In genomic region chr10:30749807-30750206, GRCm38 (mm10) we compare ENCODE assay signal across 15 mouse cellular contexts. TPM values are rescaled to one million over a fixed set of nuclear protein-coding genes. Genes with fewer than 3 reads are reported as not detected.
DNase-seq lines count a peak whose midpoint lies in the region; ATAC-seq and TF ChIP-seq lines count a peak whose summit lies in the region.
"Had no signal": no experiment of that assay in that cellular context is flagged by ENCODE, and none has a peak within 500 bp of the region (broad histone marks: within the 10 kb centered on the region; RNA-seq: fewer than 3 reads in every experiment).

No protein-coding gene starts in this region.

- peak; percentile 95 for ATAC-seq in liver, postnatal 0 days
- peak; percentile 77; the same call in 1 of the 2 replicates for ATAC-seq in stomach, embryonic 16.5 days (ENCODE audit: insufficient read depth, low FRiP score)
- ATAC-seq: forebrain, embryonic 15.5 days had no signal

- peak overlapping the region; percentile 91 for H3K27ac ChIP-seq in liver, postnatal 0 days (ENCODE audit: low read depth)
- no peak overlapping the region for H3K27ac ChIP-seq in stomach, embryonic 16.5 days (ENCODE audit: low read length)
- H3K27ac ChIP-seq: embryonic facial prominence, embryonic 12.5 days; forebrain, embryonic 15.5 days; hindbrain, embryonic 12.5 days; limb, embryonic 12.5 days had no signal

- H3K9me3 ChIP-seq in erythroblast, embryonic 14.5 days (ENCODE audit: control insufficient read depth, low read length): peaks cover 5% of the 10 kb centered on the region; the same call in 1 of the 2 replicates
- H3K9me3 ChIP-seq in liver, postnatal 0 days (ENCODE audit: low read length): no peaks in the 10 kb centered on the region
- no peaks in the 10 kb centered on the region for H3K9me3 ChIP-seq in stomach, embryonic 16.5 days (replicated peaks; ENCODE audit: control insufficient read depth, low read length)
- H3K9me3 ChIP-seq: embryonic facial prominence, embryonic 12.5 days; forebrain, embryonic 15.5 days; hindbrain, embryonic 12.5 days; limb, embryonic 12.5 days had no signal

- no peak for TF ChIP-seq CTCF in liver, postnatal 0 days (IDR thresholded peaks at IDR 0.05; ENCODE audit: low read depth)

- H3K27me3 ChIP-seq in erythroblast, embryonic 14.5 days (ENCODE audit: control insufficient read depth): no peaks in the 10 kb centered on the region
- H3K27me3 ChIP-seq in liver, postnatal 0 days (ENCODE audit: insufficient read depth, low read length): no peaks in the 10 kb centered on the region
- H3K27me3 ChIP-seq in stomach, embryonic 16.5 days (ENCODE audit: control insufficient read depth, insufficient read depth, low read length): no peaks in the 10 kb centered on the region
- H3K27me3 ChIP-seq: embryonic facial prominence, embryonic 12.5 days; forebrain, embryonic 15.5 days; hindbrain, embryonic 12.5 days; limb, embryonic 12.5 days had no signal

- peak; percentile 46 for DNase-seq in spleen, adult 12 weeks (ENCODE audit: low spot score)
- no peak for DNase-seq in spleen, adult 18-20 months
- peak; percentile 37 for DNase-seq in liver, postnatal 0 days
- no peak for DNase-seq in cerebellum, postnatal 4 days (ENCODE audit: low spot score in 2 of 2)
- DNase-seq in right cerebral cortex, postnatal 10 days (ENCODE audit: low spot score in 2 of 2): no peak
- DNase-seq: cerebellum, adult 9-10 months; kidney, adult 9 months; layer of hippocampus, adult 9-11 months had no signal

- H3K4me3 ChIP-seq in erythroblast, embryonic 14.5 days (replicated peaks): peak overlapping the region; percentile 45
- H3K4me3 ChIP-seq in liver, postnatal 0 days (ENCODE audit: low read depth, low read length): no peak overlapping the region
- H3K4me3 ChIP-seq in stomach, embryonic 16.5 days (replicated peaks; ENCODE audit: low read length): no peak overlapping the region
- H3K4me3 ChIP-seq: embryonic facial prominence, embryonic 12.5 days; forebrain, embryonic 15.5 days; hindbrain, embryonic 12.5 days; limb, embryonic 12.5 days had no signal

- peak; percentile 99 for TF ChIP-seq EP300 in liver, postnatal 0 days (IDR thresholded peaks at IDR 0.05; ENCODE audit: low read depth)

- 46% methylated on average over 4 of the region's 4 CpGs for WGBS in liver, postnatal 0 days (ENCODE audit: insufficient replicate concordance)
- WGBS in stomach, embryonic 16.5 days: 86% methylated on average over 4 of the region's 4 CpGs

- peak overlapping the region; percentile 53 for H3K4me2 ChIP-seq in liver, postnatal 0 days (ENCODE audit: low read depth, low read length)
- no peak overlapping the region for H3K4me2 ChIP-seq in stomach, embryonic 16.5 days (ENCODE audit: low read depth, low read length)
- H3K4me2 ChIP-seq: embryonic facial prominence, embryonic 12.5 days; forebrain, embryonic 15.5 days; hindbrain, embryonic 12.5 days; limb, embryonic 12.5 days; midbrain, embryonic 11.5 days had no signal

- peaks cover 75% of the 10 kb centered on the region for H3K36me3 ChIP-seq in erythroblast, embryonic 14.5 days (ENCODE audit: control insufficient read depth)
- no peaks in the 10 kb centered on the region for H3K36me3 ChIP-seq in liver, postnatal 0 days (replicated peaks; ENCODE audit: insufficient read depth, low read length)
- no peaks in the 10 kb centered on the region for H3K36me3 ChIP-seq in stomach, embryonic 16.5 days (ENCODE audit: control insufficient read depth, insufficient read depth, low read length)
- H3K36me3 ChIP-seq: embryonic facial prominence, embryonic 12.5 days; hindbrain, embryonic 12.5 days; limb, embryonic 12.5 days had no signal

- no peak overlapping the region for H3K9ac ChIP-seq in liver, postnatal 0 days (replicated peaks)
- H3K9ac ChIP-seq in stomach, embryonic 16.5 days (ENCODE audit: low read length): no peak overlapping the region
- H3K9ac ChIP-seq: embryonic facial prominence, embryonic 12.5 days; forebrain, embryonic 15.5 days; hindbrain, embryonic 12.5 days; limb, embryonic 12.5 days had no signal

- H3K4me1 ChIP-seq in erythroblast, embryonic 14.5 days (ENCODE audit: control insufficient read depth): peaks cover 96% of the 10 kb centered on the region
- H3K4me1 ChIP-seq in liver, postnatal 0 days (ENCODE audit: insufficient read depth): peaks cover 35% of the 10 kb centered on the region
- 0 out of 2 replicates have a peak, but pooled peaks cover 2% of the 10 kb centered on the region for H3K4me1 ChIP-seq in stomach, embryonic 16.5 days (ENCODE audit: control insufficient read depth, insufficient read depth, low read length)
- H3K4me1 ChIP-seq: embryonic facial prominence, embryonic 12.5 days; hindbrain, embryonic 12.5 days had no signal

RNA-seq across cellular contexts. Expression of gene Ncoa7, which starts 53.3 kb away (rescaled TPM):
- 2.8 and 4.3 TPM in 2 replicates for polyA plus RNA-seq in erythroblast, embryonic 14.5 days (2012)
- 6.4 TPM in 2 replicates for polyA plus RNA-seq in liver, postnatal 0 days (2015; fragmentation: Nextera tagmentation; extraction: Ambion mirVana)
- polyA plus RNA-seq in stomach, embryonic 16.5 days (2015; fragmentation: Nextera tagmentation; extraction: Ambion mirVana): 9.6 and 11.9 TPM in 2 replicates

Comparison
In these comparisons a context has a peak if more than half of its experiments do, and no peak if none do; other contexts are left out.
1. DNase-seq: peak in spleen, adult 12 weeks (single experiment) and liver, postnatal 0 days (single experiment); none in spleen, adult 18-20 months (0 of 2), cerebellum, postnatal 4 days (0 of 2) and right cerebral cortex, postnatal 10 days (0 of 2).